Mouse (Mus musculus): ENCODE measurements at regions not wholly inside any gene's neighbourhood (a gene's known extent, or its start where the extent isn't known, plus 50 kb on each side); places are given as distances from the start of the nearest gene placed in this dataset.

- Histone ChIP-seq H3K36me3 (ENCODE audit: insufficient read depth) (no peaks in the 10 kb centered on the region), H3K9me3 (ENCODE audit: low read length) (no peaks in the 10 kb centered on the region), H3K4me2 (ENCODE audit: low read depth) (no peak overlapping the region), H3K27ac (ENCODE audit: low read depth, low read length) (no peak overlapping the region), H3K4me3 (ENCODE audit: low read depth, low read length) (no peak overlapping the region), H3K4me1 (ENCODE audit: insufficient read depth) (peaks cover 6% of the 10 kb centered on the region; the same call in 1 of the 2 replicates), H3K27me3 (ENCODE audit: insufficient read depth, low read length) (no peaks in the 10 kb centered on the region), H3K9ac (no peak overlapping the region)
- WGBS, result 86% methylated on average over 5 of the region's 5 CpGs
- no peak for ATAC-seq
- no peak for DNase-seq
- TF ChIP-seq CTCF (IDR thresholded peaks at IDR 0.05; ENCODE audit: low read depth), result no peak
Measured at GRCm38 (mm10) chr7:40829526-40829925, 68.6 kb upstream of the Vstm2b start.

- H3K9me3 ChIP-seq (ENCODE audit: low read length), result no peaks in the 10 kb centered on the region
- no peak overlapping the region for H3K9ac ChIP-seq
- ATAC-seq (no peak), DNase-seq (no peak)
- H3K4me2 ChIP-seq (ENCODE audit: low read depth), result no peak overlapping the region
- no peaks in the 10 kb centered on the region for H3K27me3 ChIP-seq (ENCODE audit: insufficient read depth, low read length)
- WGBS, result 80% methylated on average over 4 of the region's 4 CpGs
- no peaks in the 10 kb centered on the region for H3K36me3 ChIP-seq (ENCODE audit: insufficient read depth)
- H3K4me1 ChIP-seq (ENCODE audit: insufficient read depth), result no peaks in the 10 kb centered on the region
- no peak overlapping the region for H3K4me3 ChIP-seq (ENCODE audit: low read depth, low read length)
- H3K27ac ChIP-seq (ENCODE audit: low read depth, low read length), result no peak overlapping the region
- no peak for TF ChIP-seq CTCF (IDR thresholded peaks at IDR 0.05; ENCODE audit: low read depth)
Measured at GRCm38 (mm10) chr7:40831583-40831982, 66.5 kb upstream of the Vstm2b start.

GRCm38 (mm10) chr7:40842344-40842992 lies 55.7 kb upstream of the Vstm2b start:
- H3K27me3 ChIP-seq (ENCODE audit: insufficient read depth, low read length), result no peaks in the 10 kb centered on the region
- TF ChIP-seq CTCF (IDR thresholded peaks at IDR 0.05; ENCODE audit: low read depth), result no peak

GRCm38 (mm10) chr7:40846512-40846911 lies 51.6 kb upstream of the Vstm2b start:
- no peak overlapping the region for H3K9ac ChIP-seq
- ATAC-seq (no peak), DNase-seq (no peak)
- TF ChIP-seq CTCF (IDR thresholded peaks at IDR 0.05; ENCODE audit: low read depth), result no peak
- H3K4me2 ChIP-seq (ENCODE audit: low read depth), result no peak overlapping the region
- 83% methylated on average over 6 of the region's 6 CpGs for WGBS
- no peak overlapping the region for H3K27ac ChIP-seq (ENCODE audit: low read depth, low read length)
- H3K4me1 ChIP-seq (ENCODE audit: insufficient read depth), result no peaks in the 10 kb centered on the region
- no peaks in the 10 kb centered on the region for H3K36me3 ChIP-seq (ENCODE audit: insufficient read depth)
- H3K4me3 ChIP-seq (ENCODE audit: low read depth, low read length), result no peak overlapping the region
- no peaks in the 10 kb centered on the region for H3K9me3 ChIP-seq (ENCODE audit: low read length)
- H3K27me3 ChIP-seq (ENCODE audit: insufficient read depth, low read length), result no peaks in the 10 kb centered on the region

More at GRCm38 (mm10) chr7:40842344-40842992, 55.7 kb upstream of the Vstm2b start:
- no peaks in the 10 kb centered on the region for H3K9me3 ChIP-seq (ENCODE audit: low read length)
- no peak overlapping the region for H3K4me2 ChIP-seq (ENCODE audit: low read depth)
- DNase-seq (peak; percentile 37), ATAC-seq (peak; percentile 91)
- no peak overlapping the region for H3K9ac ChIP-seq
- WGBS, result 31% methylated on average over 8 of the region's 8 CpGs
- no peaks in the 10 kb centered on the region for H3K36me3 ChIP-seq (ENCODE audit: insufficient read depth)
- H3K4me3 ChIP-seq (ENCODE audit: low read depth, low read length), result no peak overlapping the region
- no peak overlapping the region for H3K27ac ChIP-seq (ENCODE audit: low read depth, low read length)
- no peaks in the 10 kb centered on the region for H3K4me1 ChIP-seq (ENCODE audit: insufficient read depth)
